11 mouse cellular contexts compared by ENCODE assay signal in the genomic region with DNA sequence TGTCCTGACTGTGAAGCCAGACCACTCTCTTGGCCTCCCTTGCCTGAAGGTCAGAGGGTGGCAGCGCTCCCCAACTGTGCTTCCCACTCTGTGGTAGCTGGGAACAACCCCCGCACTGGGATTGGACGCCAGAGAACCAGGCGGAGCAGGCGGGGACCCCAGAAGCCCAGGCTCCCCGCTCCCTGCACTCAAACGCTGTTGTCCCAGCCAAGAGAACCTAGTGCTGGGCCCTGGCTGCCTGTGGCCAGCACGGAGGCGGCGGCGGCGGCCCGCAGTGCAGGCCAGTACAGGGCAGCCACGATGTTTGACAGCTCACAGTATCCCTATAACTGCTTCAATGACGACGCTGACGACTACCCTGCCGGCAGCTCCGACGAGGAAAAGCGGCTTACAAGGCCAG. TPM values are rescaled to one million over a fixed set of nuclear protein-coding genes. Genes with fewer than 3 reads are reported as not detected.
A peak's percentile ranks its signal among the peaks of the same experiment; 100 is the strongest.
DNase-seq lines count a peak whose midpoint lies in the region; ATAC-seq and TF ChIP-seq lines count a peak whose summit lies in the region.
"Had no signal": no experiment of that assay in that cellular context is flagged by ENCODE, and none has a peak within 500 bp of the region (broad histone marks: within the 10 kb centered on the region; RNA-seq: fewer than 3 reads in every experiment).

Gene Gm5294, plus strand, starts transcription at position 301 of the 400 bp plus-strand sequence.

- no peak for DNase-seq in lung, postnatal 0 days (ENCODE audit: low spot score)
- no peak for DNase-seq in lung, postnatal 36 days
- no peak for DNase-seq in liver, embryonic 13.5 days
- DNase-seq in spleen, postnatal 36 days (ENCODE audit: low spot score in 2 of 2): no peak
- DNase-seq in right cerebral cortex, postnatal 10 days (ENCODE audit: low spot score in 2 of 2): no peak
- no peak for DNase-seq in cerebellum, adult 11 months
- DNase-seq: cerebellum, postnatal 36 days; kidney, adult 18-20 months had no signal

- H3K4me2 ChIP-seq in lung, postnatal 0 days (replicated peaks; ENCODE audit: low read depth, low read length): peak within 1 kb of the TSS; percentile 46
- H3K4me2 ChIP-seq in forebrain, embryonic 16.5 days (ENCODE audit: low read length): peak within 1 kb of the TSS; percentile 30
- H3K4me2 ChIP-seq in liver, embryonic 13.5 days: peak within 1 kb of the TSS; percentile 48
- peak within 1 kb of the TSS; percentile 54 for H3K4me2 ChIP-seq in stomach, embryonic 16.5 days (ENCODE audit: low read depth, low read length)

- H3K27ac ChIP-seq in lung, postnatal 0 days (ENCODE audit: low read length): no peak within 1 kb of the TSS
- no peak within 1 kb of the TSS for H3K27ac ChIP-seq in forebrain, embryonic 16.5 days (ENCODE audit: low read length)
- no peak within 1 kb of the TSS for H3K27ac ChIP-seq in liver, embryonic 13.5 days
- no peak within 1 kb of the TSS for H3K27ac ChIP-seq in stomach, embryonic 16.5 days (ENCODE audit: low read length)

- no peak for TF ChIP-seq EP300 in lung, postnatal 0 days (IDR thresholded peaks at IDR 0.05)

- 12% methylated on average over 21 of the region's 21 CpGs for WGBS in lung, postnatal 0 days
- 9% methylated on average over 21 of the region's 21 CpGs for WGBS in forebrain, embryonic 16.5 days
- WGBS in liver, embryonic 13.5 days (ENCODE audit: insufficient replicate concordance): 10% methylated on average over 21 of the region's 21 CpGs
- WGBS in stomach, embryonic 16.5 days: 18% methylated on average over 21 of the region's 21 CpGs

- H3K4me1 ChIP-seq in lung, postnatal 0 days (ENCODE audit: insufficient read depth, low read depth, low read length): no peaks in the 10 kb centered on the region
- peaks cover 7% of the 10 kb centered on the region for H3K4me1 ChIP-seq in forebrain, embryonic 16.5 days (replicated peaks; ENCODE audit: control insufficient read depth, insufficient read depth, low read length)
- H3K4me1 ChIP-seq in liver, embryonic 13.5 days (replicated peaks): peaks cover 5% of the 10 kb centered on the region; the same call in 1 of the 2 replicates
- H3K4me1 ChIP-seq in stomach, embryonic 16.5 days (ENCODE audit: control insufficient read depth, insufficient read depth, low read length): no peaks in the 10 kb centered on the region

- peaks cover 46% of the 10 kb centered on the region for H3K27me3 ChIP-seq in lung, postnatal 0 days (replicated peaks; ENCODE audit: insufficient read depth, low read length)
- H3K27me3 ChIP-seq in forebrain, embryonic 16.5 days (replicated peaks; ENCODE audit: control insufficient read depth, insufficient read depth, low read length): peaks cover 49% of the 10 kb centered on the region
- peaks cover 57% of the 10 kb centered on the region for H3K27me3 ChIP-seq in liver, embryonic 13.5 days
- H3K27me3 ChIP-seq in stomach, embryonic 16.5 days (ENCODE audit: control insufficient read depth, insufficient read depth, low read length): peaks cover 47% of the 10 kb centered on the region

- no peaks in the 10 kb centered on the region for H3K9me3 ChIP-seq in lung, postnatal 0 days (ENCODE audit: low read length)
- no peaks in the 10 kb centered on the region for H3K9me3 ChIP-seq in forebrain, embryonic 16.5 days (ENCODE audit: control insufficient read depth, low read length)
- no peaks in the 10 kb centered on the region for H3K9me3 ChIP-seq in liver, embryonic 13.5 days (replicated peaks)
- 0 out of 2 replicates have a peak, but pooled peaks cover 5% of the 10 kb centered on the region for H3K9me3 ChIP-seq in stomach, embryonic 16.5 days (replicated peaks; ENCODE audit: control insufficient read depth, low read length)

- no peak for ATAC-seq in lung, postnatal 0 days
- no peak for ATAC-seq in forebrain, embryonic 16.5 days
- no peak for ATAC-seq in liver, embryonic 13.5 days (ENCODE audit: low read depth)
- no peak for ATAC-seq in stomach, embryonic 16.5 days (ENCODE audit: insufficient read depth, low FRiP score)

- H3K4me3 ChIP-seq in lung, postnatal 0 days (ENCODE audit: low read depth, low read length): peak within 1 kb of the TSS; percentile 16; the same call in 1 of the 2 replicates
- peak within 1 kb of the TSS; percentile 19; the same call in 1 of the 2 replicates for H3K4me3 ChIP-seq in forebrain, embryonic 16.5 days (replicated peaks; ENCODE audit: low read length)
- peak within 1 kb of the TSS; percentile 29 for H3K4me3 ChIP-seq in liver, embryonic 13.5 days (replicated peaks)
- peak within 1 kb of the TSS; percentile 43 for H3K4me3 ChIP-seq in stomach, embryonic 16.5 days (replicated peaks; ENCODE audit: low read length)
- H3K4me3 ChIP-seq: myocyte had no signal

- no peak within 1 kb of the TSS for H3K9ac ChIP-seq in lung, postnatal 0 days (replicated peaks; ENCODE audit: low read depth)
- H3K9ac ChIP-seq in forebrain, embryonic 16.5 days (replicated peaks; ENCODE audit: low read depth, low read length): no peak within 1 kb of the TSS
- H3K9ac ChIP-seq in liver, embryonic 13.5 days: no peak within 1 kb of the TSS
- H3K9ac ChIP-seq in stomach, embryonic 16.5 days (ENCODE audit: low read length): peak within 1 kb of the TSS; percentile 13; the same call in 1 of the 2 replicates

- TF ChIP-seq CTCF in lung, postnatal 0 days (IDR thresholded peaks at IDR 0.05): no peak

- H3K36me3 ChIP-seq in lung, postnatal 0 days (ENCODE audit: insufficient read depth, low read length): no peaks in the 10 kb centered on the region
- H3K36me3 ChIP-seq in forebrain, embryonic 16.5 days (ENCODE audit: control insufficient read depth, insufficient read depth): no peaks in the 10 kb centered on the region
- H3K36me3 ChIP-seq in liver, embryonic 13.5 days: no peaks in the 10 kb centered on the region
- no peaks in the 10 kb centered on the region for H3K36me3 ChIP-seq in stomach, embryonic 16.5 days (ENCODE audit: control insufficient read depth, insufficient read depth, low read length)

RNA-seq across cellular contexts. Expression of gene Gm5294, which starts in this region (rescaled TPM):
- not detected in 2 replicates for polyA plus RNA-seq in lung, postnatal 0 days (2015; fragmentation: Nextera tagmentation; extraction: Ambion mirVana)
- not detected in 2 replicates for polyA plus RNA-seq in forebrain, embryonic 16.5 days (2015; fragmentation: Nextera tagmentation; extraction: Ambion mirVana)
- polyA plus RNA-seq in liver, embryonic 13.5 days (2015; fragmentation: Nextera tagmentation; extraction: Ambion mirVana): not detected in 2 replicates
- not detected in 2 replicates for polyA plus RNA-seq in stomach, embryonic 16.5 days (2015; fragmentation: Nextera tagmentation; extraction: Ambion mirVana)
- polyA plus RNA-seq: myocyte had no signal
